Comparison of ENCODE assay signal across 12 mouse cellular contexts in genomic region chr3:86382557-86382956, GRCm38 (mm10).
"Had no signal": no experiment of that assay in that cellular context is flagged by ENCODE, and none has a peak within 500 bp of the region (broad histone marks: within the 10 kb centered on the region; RNA-seq: fewer than 3 reads in every experiment).

No protein-coding gene starts in this region.

- DNase-seq: kidney, adult 8-10 months; kidney, postnatal 25 days; left cerebral cortex, postnatal 4 days; lung, embryonic 14.5 days; lung, postnatal 10 days; retina, postnatal 1 day; right cerebral cortex, postnatal 4 days; spleen, adult 18-20 months; thymus, adult 18-20 months; thymus, postnatal 14 days had no signal

- ATAC-seq: liver, embryonic 12.5 days; midbrain, embryonic 13.5 days had no signal
